Comparison of ENCODE assay signal across 8 mouse cellular contexts in the genomic region with DNA sequence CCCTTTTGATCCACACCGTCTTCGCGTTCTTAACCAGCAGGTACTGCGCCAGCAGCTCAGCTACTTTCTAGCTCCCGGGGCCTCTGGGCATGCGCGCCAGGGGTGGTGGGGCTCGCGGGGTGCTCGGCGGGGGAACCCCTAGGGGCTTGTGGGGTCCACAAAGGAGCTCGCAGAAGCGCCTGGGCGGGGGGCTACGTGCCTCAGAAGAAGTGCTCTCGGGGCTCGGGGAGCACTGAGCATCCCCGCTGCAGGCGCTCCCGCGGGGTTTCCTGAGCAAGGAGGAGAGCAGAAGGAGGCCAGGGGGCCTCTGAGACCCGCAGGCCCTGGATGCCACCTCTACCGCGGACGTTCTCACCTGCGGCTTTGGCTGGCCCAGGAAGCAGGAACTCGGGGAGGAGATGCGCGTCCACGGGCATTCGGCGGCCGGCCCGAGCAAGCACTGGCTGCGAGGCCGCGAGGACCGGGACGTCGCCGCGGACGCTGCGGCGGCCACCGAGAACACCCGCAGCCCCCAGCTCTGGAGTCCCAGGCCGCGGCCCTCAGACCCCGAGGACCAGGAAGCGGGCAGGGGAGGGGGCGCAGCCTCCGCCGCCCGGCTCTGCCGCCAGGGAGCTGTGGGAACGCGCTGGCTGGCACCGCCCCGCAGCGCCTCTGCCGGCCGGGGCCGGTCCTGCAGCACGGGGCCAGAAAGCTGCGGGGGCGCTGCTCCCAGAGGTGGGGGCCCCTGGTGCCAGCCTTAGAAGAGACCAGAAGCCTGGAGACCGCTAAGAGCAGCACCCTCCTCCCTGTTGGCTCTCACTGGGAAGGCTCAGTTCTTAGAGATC. TPM values are rescaled to one million over a fixed set of nuclear protein-coding genes. Genes with fewer than 3 reads are reported as not detected.
DNase-seq lines count a peak whose midpoint lies in the region; ATAC-seq and TF ChIP-seq lines count a peak whose summit lies in the region.
"Had no signal": no experiment of that assay in that cellular context is flagged by ENCODE, and none has a peak within 500 bp of the region (broad histone marks: within the 10 kb centered on the region; RNA-seq: fewer than 3 reads in every experiment).

No protein-coding gene starts in this region.

- peaks cover 9% of the 10 kb centered on the region for H3K27me3 ChIP-seq in hindbrain, embryonic 11.5 days (ENCODE audit: control insufficient read depth, insufficient read depth, low read length)

- no peak for DNase-seq in ES-E14 (ENCODE audit: low read depth, low spot score)
- peak; percentile 59 for DNase-seq in brain, adult 2 months (ENCODE audit: low read depth, low spot score)
- DNase-seq in hindbrain, embryonic 11.5 days (ENCODE audit: low spot score): peak; percentile 75
- peak; percentile 39 for DNase-seq in left cerebral cortex, adult 11 months (ENCODE audit: low spot score)
- peak; percentile 20 to 45 for DNase-seq in right cerebral cortex, postnatal 36 days (ENCODE audit: low spot score in 2 of 2)

- ATAC-seq in hindbrain, embryonic 11.5 days (ENCODE audit: low FRiP score): peak; percentile 93
- ATAC-seq in megakaryocyte, adult 5-6 weeks (ENCODE audit: poor library complexity, severe bottlenecking): peak; percentile 59

- in situ Hi-C loops in ES-E14 (cut with MboI; ENCODE audit: low sequenced_read_pairs in 2 of 2, unreplicated experiment in 2 of 2): no loop called here

- peak overlapping the region; percentile 50 for H3K4me2 ChIP-seq in hindbrain, embryonic 11.5 days (replicated peaks; ENCODE audit: low read depth, low read length)

- TF ChIP-seq CTCF in embryonic fibroblast, embryonic 13.5 days (IDR thresholded peaks at IDR 0.05; ENCODE audit: borderline replicate concordance, insufficient read depth, low read length): no peak

- WGBS in hindbrain, embryonic 11.5 days: 20% methylated on average over 31 of the region's 68 CpGs

- TF ChIP-seq POLR2A in embryonic fibroblast, embryonic 13.5 days (IDR thresholded peaks at IDR 0.05; ENCODE audit: low read depth, low read length): no peak

- H3K4me3 ChIP-seq in ES-E14 (ENCODE audit: insufficient read depth in 1 of 2, low read depth in 1 of 2, low read length in 2 of 2, poor library complexity in 1 of 2, severe bottlenecking in 1 of 2): peak overlapping the region; percentile 75 to 85
- H3K4me3 ChIP-seq in embryonic fibroblast, embryonic 13.5 days (ENCODE audit: insufficient read depth, low read length): peak overlapping the region; percentile 67
- H3K4me3 ChIP-seq in hindbrain, embryonic 11.5 days (ENCODE audit: low read depth, low read length): peak overlapping the region; percentile 57

- peak overlapping the region; percentile 85 for H3K9ac ChIP-seq in ES-E14 (ENCODE audit: insufficient read depth, low read depth, low read length, poor library complexity, severe bottlenecking)
- peak overlapping the region; percentile 76 for H3K9ac ChIP-seq in hindbrain, embryonic 11.5 days (ENCODE audit: low read depth, low read length)

- H3K27ac ChIP-seq in ES-E14 (ENCODE audit: insufficient read depth, low read depth, low read length, poor library complexity, severe bottlenecking): no peak overlapping the region
- H3K27ac ChIP-seq in embryonic fibroblast, embryonic 13.5 days (ENCODE audit: insufficient read depth, low read length): no peak overlapping the region
- no peak overlapping the region for H3K27ac ChIP-seq in hindbrain, embryonic 11.5 days (ENCODE audit: low read depth, low read length)

- H3K9me3 ChIP-seq in ES-E14 (ENCODE audit: control insufficient read depth, insufficient read depth, low read depth, low read length): no peaks in the 10 kb centered on the region
- H3K9me3 ChIP-seq in hindbrain, embryonic 11.5 days (ENCODE audit: control insufficient read depth, low read length): no peaks in the 10 kb centered on the region

- H3K36me3 ChIP-seq in ES-E14 (ENCODE audit: control insufficient read depth, insufficient read depth, low read length, poor library complexity, severe bottlenecking): no peaks in the 10 kb centered on the region
- H3K36me3 ChIP-seq in hindbrain, embryonic 11.5 days (ENCODE audit: control insufficient read depth, insufficient read depth, low read length): no peaks in the 10 kb centered on the region

- no peaks in the 10 kb centered on the region for H3K4me1 ChIP-seq in ES-E14 (ENCODE audit: control insufficient read depth in 2 of 2, insufficient read depth in 2 of 2, low read length in 2 of 2, poor library complexity in 1 of 2)
- no peaks in the 10 kb centered on the region for H3K4me1 ChIP-seq in embryonic fibroblast, embryonic 13.5 days (ENCODE audit: control insufficient read depth, insufficient read depth, low read length)
- H3K4me1 ChIP-seq in hindbrain, embryonic 11.5 days (replicated peaks; ENCODE audit: control insufficient read depth, insufficient read depth, low read length): no peaks in the 10 kb centered on the region

TF ChIP-seq in ES-E14, 5 proteins besides CTCF, POLR2A, EP300 and RAD21:
- no peak for TF ChIP-seq ZC3H11A (IDR thresholded peaks at IDR 0.05; ENCODE audit: borderline replicate concordance, low read depth, low read length)
- TF ChIP-seq CHD2 (IDR thresholded peaks at IDR 0.05; ENCODE audit: low read depth, low read length): no peak
- no peak for TF ChIP-seq MAFK (IDR thresholded peaks at IDR 0.05; ENCODE audit: insufficient read depth, low read depth, low read length)
- TF ChIP-seq HCFC1 (IDR thresholded peaks at IDR 0.05; ENCODE audit: borderline replicate concordance, insufficient read depth, low read length): no peak
- no peak for TF ChIP-seq ZNF384 (IDR thresholded peaks at IDR 0.05; ENCODE audit: low read depth, low read length)

RNA-seq across cellular contexts. Expression of gene 1700018G05Rik, which starts 5.6 kb away (rescaled TPM):
- not detected in 2 replicates for total RNA-seq in ES-E14 (2012; rRNA removed)
- polyA plus RNA-seq in embryonic fibroblast, embryonic 13.5 days (2011; ENCODE audit: insufficient read length, low read depth, missing spikeins): not detected in 2 replicates
- polyA plus RNA-seq in hindbrain, embryonic 11.5 days (2014; fragmentation: Nextera tagmentation; extraction: Ambion mirVana): not detected in 2 replicates
- total RNA-seq in megakaryocyte, adult 5-6 weeks (2015): not detected in 2 replicates
- not detected in 2 replicates for total RNA-seq in megakaryocyte, adult 5-6 weeks (2017)
- total RNA-seq: gastrocnemius, postnatal 4 days had no signal

RNA-seq across cellular contexts. Expression of gene 1700011M02Rik, which starts 25.1 kb away (rescaled TPM):
- not detected in 2 replicates for total RNA-seq in ES-E14 (2012; rRNA removed)
- not detected in 2 replicates for polyA plus RNA-seq in embryonic fibroblast, embryonic 13.5 days (2011; ENCODE audit: insufficient read length, low read depth, missing spikeins)
- polyA plus RNA-seq in hindbrain, embryonic 11.5 days (2014; fragmentation: Nextera tagmentation; extraction: Ambion mirVana): not detected in 2 replicates
- not detected in 2 replicates for total RNA-seq in megakaryocyte, adult 5-6 weeks (2015)
- not detected in 2 replicates for total RNA-seq in megakaryocyte, adult 5-6 weeks (2017)
- total RNA-seq: gastrocnemius, postnatal 4 days had no signal

RNA-seq across cellular contexts. Expression of gene Dmrtc1a, which starts 25.3 kb away (rescaled TPM):
- 0.18 TPM in 1 of 2 replicates, not detected in the other for total RNA-seq in ES-E14 (2012; rRNA removed)
- 0.47 TPM in 1 of 2 replicates, not detected in the other for polyA plus RNA-seq in embryonic fibroblast, embryonic 13.5 days (2011; ENCODE audit: insufficient read length, low read depth, missing spikeins)
- 0.60 and 0.83 TPM in 2 replicates for polyA plus RNA-seq in hindbrain, embryonic 11.5 days (2014; fragmentation: Nextera tagmentation; extraction: Ambion mirVana)
- total RNA-seq in megakaryocyte, adult 5-6 weeks (2015): not detected in 2 replicates
- not detected in 2 replicates for total RNA-seq in megakaryocyte, adult 5-6 weeks (2017)
- total RNA-seq: gastrocnemius, postnatal 4 days had no signal
